Mouse (Mus musculus): ENCODE data around the gene Cops2. TPM values are rescaled to one million over a fixed set of nuclear protein-coding genes. Genes with fewer than 3 reads are reported as not detected.

Gene Cops2
- polyA plus RNA-seq, 1 experiment from 2014 or later: 144 TPM

Other genes starting within 250 kb of the Cops2 start
- gene Cep152, start 234.0 kb downstream of the Cops2 start, polyA plus RNA-seq (2014; fragmentation: Nextera tagmentation; extraction: Ambion mirVana): 8.6 and 8.7 TPM in 2 replicates
- 332 and 336 TPM in 2 replicates for gene Eid1, start 186.0 kb downstream of the Cops2 start, polyA plus RNA-seq (2014; fragmentation: Nextera tagmentation; extraction: Ambion mirVana)
- 1.2 and 1.3 TPM in 2 replicates for gene Shc4, start 135.0 kb downstream of the Cops2 start, polyA plus RNA-seq (2014; fragmentation: Nextera tagmentation; extraction: Ambion mirVana)
- gene Secisbp2l, start 76.3 kb downstream of the Cops2 start, polyA plus RNA-seq (2014; fragmentation: Nextera tagmentation; extraction: Ambion mirVana): 23.1 TPM in 2 replicates
- 37.3 and 38.8 TPM in 2 replicates for gene Galk2, start within 50 bp of the Cops2 start, polyA plus RNA-seq (2014; fragmentation: Nextera tagmentation; extraction: Ambion mirVana)
- 1.4 and 1.9 TPM in 2 replicates for gene Fgf7, start 175.5 kb upstream of the Cops2 start, polyA plus RNA-seq (2014; fragmentation: Nextera tagmentation; extraction: Ambion mirVana)

Measured in embryonic facial prominence, embryonic 11.5 days (tissue).